Mouse (Mus musculus) c-Kit-positive CD71-negative TER-119-negative erythroid progenitor cells, embryonic 14.5 days (primary cell): ENCODE data around the gene Plekhn1.

Experiments
- DNase-seq: peaks from one replicate; pipeline ENCODE4 v3.0.0-alpha.2; 2013; ENCODE audit warnings: low read depth

Plekhn1 gene

DNA sequence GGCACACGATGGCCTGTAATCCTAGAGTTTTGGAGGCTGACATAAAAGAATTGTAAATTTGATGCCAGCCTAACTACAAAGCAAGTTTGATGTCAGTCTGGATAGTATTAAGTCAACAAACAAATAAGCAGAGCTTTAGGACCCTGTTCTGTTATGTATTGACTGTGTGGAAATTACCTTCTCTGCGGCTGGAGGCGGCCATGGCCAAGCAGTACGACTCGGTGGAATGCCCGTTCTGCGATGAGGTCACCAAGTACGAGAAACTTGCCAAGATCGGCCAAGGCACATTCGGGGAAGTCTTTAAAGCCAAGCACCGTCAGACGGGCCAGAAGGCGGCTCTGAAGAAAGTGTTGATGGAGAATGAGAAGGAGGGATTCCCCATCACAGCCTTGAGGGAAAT is 21.5 kb downstream of the Plekhn1 start:
- no peak for DNase-seq

GRCm38 (mm10) chr4:156209963-156210635 is 24.6 kb downstream of the Plekhn1 start:
- DNase-seq: no peak

DNA sequence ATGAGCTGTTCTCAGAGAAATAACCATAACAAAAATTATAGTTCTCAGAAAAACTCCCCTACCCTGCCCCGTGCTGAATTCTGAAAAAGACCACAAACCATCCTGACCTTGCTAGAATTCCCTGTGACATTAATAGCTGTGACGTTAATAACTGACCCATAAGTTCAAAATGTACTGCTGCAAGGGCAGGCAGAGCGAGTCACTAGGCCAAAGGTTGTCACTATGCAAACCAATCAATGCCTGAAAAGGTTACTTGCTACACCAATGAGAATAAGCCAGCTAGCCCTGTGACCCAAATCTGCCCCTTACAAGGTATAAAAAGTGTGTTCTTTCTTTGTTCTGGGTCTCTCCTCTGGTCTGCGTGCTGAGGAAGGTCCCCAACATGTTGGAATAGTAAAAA is 25.8 kb downstream of the Plekhn1 start:
- DNase-seq: no peak

DNA sequence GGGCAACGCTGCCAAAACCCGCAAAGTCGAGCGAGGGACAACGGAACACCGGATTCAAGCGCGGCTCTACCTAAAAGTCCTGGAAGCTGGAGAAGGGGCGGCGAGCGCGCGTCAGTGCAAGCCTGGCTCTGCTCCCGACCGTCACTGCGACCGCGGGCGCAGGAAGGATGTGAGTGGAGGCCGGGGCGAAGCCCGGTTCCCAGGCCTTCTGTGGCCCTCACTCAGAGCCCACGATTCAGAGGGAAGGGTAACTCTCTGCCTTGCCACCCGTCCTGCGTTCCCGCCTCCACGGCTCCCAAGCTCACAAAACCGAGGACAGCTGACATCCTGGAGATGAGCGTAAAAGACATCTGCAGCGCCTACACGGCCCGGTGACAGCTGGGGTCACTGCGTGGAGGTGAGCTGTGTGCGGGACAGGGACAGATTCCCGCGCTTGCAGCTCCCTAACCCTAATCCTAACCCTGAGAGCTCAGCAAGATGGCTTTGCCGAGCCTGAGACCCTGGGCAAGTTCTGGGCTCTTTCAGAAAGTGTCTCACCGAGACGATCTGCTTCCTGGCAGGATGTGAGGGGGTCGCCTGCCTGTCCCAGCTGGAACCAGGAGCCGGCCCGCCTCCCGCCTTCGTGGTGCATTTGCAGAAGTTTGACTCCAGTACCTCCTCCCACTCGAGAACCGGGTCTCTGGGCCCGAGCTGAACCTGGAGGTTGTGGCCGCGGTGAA is 31.1 kb downstream of the Plekhn1 start:
- DNase-seq: no peak

DNA sequence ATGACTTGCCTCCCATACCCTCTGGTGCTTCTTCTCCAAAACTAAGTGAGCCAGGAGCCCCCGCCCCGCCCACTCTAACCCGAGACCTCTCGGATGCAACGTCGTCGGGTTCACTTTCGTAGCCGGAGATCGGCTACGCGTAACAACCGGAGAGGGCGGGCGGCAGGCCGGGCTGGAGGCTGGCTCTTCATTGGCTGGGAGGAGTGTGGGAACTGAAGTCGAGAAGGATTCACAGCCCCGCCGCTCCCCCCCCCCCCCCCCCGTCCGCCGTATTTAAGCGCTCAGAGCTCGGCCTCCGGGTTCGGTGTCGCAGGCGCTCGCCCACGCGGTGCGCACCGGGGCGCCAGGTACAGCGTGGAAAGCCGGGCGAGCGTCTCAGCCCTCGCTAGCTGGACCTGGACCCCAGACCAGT is 31.6 kb downstream of the Plekhn1 start, which contains the start of gene AW011738:
AW011738 (plus strand) TSS at position 304 of the 412 bp plus-strand sequence.
- no peak for DNase-seq

GRCm38 (mm10) chr4:156202462-156202893 is 32.2 kb downstream of the Plekhn1 start:
- DNase-seq: no peak

GRCm38 (mm10) chr4:156200623-156201475 is 33.8 kb downstream of the Plekhn1 start, which contains the start of gene Isg15:
Gene Isg15, minus strand, starts transcription at chr4:156200818.
- DNase-seq: no peak

- DNase-seq: peak; percentile 65
Observed at GRCm38 (mm10) chr4:156197829-156198205, 36.8 kb downstream of the Plekhn1 start.

DNA sequence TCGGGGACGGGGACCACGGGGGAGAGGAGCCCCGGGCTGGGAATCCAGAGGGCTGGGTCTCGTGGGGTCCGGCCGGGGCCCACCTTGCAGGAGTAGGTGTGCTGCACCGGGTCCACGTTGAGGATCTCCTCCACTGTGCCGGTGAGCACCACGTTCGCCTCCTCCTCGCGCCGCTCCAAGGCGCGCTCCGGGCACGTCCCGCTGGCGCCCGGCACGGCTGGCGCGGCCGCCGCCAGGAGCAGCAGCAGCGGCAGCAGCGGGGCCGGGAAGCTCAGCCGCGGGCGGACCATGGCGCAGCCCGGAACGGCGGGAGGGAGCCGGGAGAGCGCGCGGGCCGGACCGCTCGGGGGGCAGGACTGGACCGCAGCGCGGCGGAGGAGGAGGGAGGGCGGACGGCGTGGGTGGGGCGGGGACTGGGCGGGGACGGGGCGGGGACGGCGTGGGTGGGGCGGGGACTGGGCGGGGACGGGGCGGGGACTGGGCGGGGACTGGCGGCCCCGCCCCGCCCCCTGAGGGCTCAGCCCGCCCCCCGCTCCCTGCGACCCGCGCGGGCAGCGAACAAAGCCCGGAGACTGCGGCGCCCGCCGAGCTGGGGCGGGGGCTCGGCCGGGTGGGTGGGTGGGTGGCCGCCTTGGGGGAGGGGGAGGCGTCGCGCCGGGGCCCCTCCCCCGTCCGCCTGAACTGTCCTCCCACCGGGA is 37.4 kb downstream of the Plekhn1 start, which contains the start of gene Agrn:
Agrn (minus strand) TSS at position 358 of the 698 bp plus-strand sequence.
- no peak for DNase-seq

- DNase-seq: no peak
Observed at GRCm38 (mm10) chr4:156195927-156196870, 38.5 kb downstream of the Plekhn1 start.

DNA sequence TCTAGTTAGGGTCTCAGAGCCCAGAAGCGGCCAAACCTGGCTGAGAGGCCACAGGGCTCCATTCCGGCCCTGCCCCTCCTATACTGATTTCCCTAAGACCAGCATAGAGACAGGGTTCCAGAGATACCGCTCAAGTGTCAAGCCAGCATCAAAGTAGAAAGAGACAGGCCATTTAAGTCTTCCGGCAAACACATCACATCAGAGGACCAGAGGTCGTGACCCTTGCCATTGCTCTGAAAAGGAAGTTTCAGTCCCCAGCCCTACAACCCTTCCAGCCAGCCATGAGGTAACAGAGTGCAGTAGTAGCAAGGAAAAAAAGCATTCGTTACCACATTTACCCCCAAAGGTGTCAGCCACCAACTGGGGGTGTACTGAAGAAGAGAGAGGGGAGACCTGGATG is 40.3 kb downstream of the Plekhn1 start:
- no peak for DNase-seq

- DNase-seq: no peak
Observed at GRCm38 (mm10) chr4:156193906-156194305, 40.8 kb downstream of the Plekhn1 start.

DNA sequence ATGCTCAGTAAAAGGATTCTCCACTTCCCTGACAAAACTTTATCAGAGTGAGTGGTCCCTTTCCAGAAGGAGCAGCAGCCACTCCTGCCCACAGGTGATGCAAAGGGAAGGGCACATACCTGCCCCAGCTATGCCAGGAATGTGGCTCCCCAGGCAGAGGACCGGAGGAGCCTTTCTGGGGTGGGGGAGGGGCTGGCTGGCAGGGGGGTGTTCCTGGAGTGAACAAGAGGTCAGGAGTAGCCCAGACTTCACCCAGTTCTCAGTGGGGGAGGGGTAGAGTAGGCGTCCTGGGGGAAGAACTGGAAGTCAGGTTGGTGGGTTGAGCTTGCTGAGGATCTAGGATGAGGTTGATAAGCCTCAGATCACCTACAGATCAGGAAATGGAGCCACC is 41.5 kb downstream of the Plekhn1 start:
- no peak for DNase-seq

- no peak for DNase-seq
Observed at GRCm38 (mm10) chr4:156192421-156193199, 42.0 kb downstream of the Plekhn1 start.

DNA sequence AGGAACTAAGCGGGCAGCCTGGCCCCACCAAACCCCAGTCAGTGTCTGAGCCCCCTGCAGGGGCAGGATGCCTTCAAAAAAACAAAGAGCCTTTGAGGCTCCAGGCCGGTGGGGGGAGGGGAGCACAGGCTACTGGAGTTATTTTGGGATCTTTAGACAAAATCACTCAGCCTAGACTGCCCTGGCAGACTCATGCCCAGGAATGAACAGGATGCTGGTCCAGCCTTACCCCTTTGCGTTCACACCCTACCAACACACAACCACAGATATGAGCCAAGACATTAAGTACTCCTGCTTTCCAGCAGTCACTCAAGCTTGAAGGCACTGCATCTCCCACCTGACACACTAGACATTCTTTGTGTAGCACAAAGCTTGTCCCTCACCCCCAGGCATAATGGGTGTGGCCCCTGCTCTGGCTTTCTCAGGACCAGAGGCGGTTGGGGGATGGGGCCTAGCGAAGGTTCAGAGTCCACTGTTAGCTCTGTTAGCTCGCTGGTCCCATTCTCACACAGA is 45.8 kb downstream of the Plekhn1 start:
- no peak for DNase-seq

DNA sequence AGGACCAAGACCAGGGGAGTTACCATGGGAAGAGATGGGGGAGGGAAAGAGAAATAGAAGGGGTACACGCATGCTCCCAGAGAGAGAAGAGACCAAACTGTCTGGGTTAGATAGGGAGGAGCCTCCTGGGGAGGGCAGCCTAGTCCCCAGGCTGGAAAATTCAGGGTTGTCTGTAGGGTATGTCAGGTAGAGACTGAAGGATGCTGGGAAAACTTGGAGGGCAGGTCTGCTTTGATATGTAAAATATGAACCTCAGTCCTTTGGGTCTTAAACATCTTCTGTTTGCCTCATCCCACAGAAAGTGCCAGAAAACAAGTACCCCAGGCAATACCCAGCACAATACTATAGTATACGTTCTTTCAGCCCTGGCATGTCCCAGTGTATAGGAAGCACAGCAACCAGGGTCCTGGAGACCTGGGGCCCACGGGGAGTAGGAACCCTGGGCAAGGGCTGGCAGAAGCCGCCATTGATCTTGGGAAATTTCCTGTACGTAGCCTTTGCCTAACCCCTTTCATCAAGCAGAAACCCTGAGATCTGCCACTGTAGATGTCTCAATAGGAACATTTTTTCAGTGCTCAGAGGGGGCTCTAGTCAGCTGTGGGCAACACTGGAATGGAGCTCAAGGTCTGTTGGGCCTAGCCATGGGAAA is 46.4 kb downstream of the Plekhn1 start:
- DNase-seq: no peak

DNA sequence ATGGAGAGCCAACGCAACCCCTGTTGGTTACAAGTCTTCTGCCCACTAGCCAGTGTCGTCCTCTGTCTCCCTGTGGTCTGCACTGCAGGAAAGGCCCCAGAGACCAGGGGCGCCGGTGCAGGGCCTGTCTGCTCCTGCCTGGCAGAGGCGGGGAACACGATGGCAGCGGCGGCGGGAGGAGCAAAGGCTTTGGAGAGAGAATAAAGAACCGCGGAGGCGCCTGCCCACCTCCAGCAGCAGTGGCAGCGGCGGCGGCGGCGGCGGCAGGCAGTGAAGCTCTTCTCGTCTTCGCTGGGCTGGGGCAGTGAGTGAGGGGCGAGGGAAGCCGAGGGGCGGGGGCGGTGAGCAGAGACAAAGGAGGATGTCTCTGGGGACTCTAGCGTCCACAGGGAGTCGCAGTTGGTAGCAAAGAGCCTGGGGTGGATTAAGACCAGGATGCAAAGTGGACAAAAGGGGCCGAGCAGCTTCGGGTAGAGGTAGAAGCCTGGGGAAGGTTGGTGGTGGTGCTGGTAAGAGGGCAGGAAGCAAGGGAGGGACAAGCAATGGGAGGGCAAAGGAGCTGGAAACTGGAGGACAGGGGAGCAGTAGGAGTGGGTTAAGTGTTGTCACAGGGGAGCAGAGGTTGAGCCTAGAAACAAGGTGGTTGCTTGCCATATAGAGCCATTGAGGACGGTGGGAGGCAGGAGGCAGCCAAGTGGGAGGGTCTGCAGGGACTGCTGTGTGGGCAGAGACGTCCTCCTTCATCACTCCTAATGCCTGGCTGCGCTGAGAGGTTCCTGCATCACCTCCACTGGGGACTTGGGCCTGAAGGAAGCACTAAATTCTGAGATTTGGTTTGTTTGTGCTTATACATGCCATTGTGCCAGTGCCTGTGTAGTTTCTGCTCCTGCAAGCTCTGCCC is 48.5 kb downstream of the Plekhn1 start:
- DNase-seq: no peak

GRCm38 (mm10) chr4:156185456-156185949 is 49.2 kb downstream of the Plekhn1 start:
- DNase-seq: no peak
